Mouse (Mus musculus) kidney, postnatal 14 days (tissue): ENCODE data around the gene Lrrc28.
A peak's percentile ranks its signal among the peaks of the same experiment; 100 is the strongest.

ENCODE experiments used
- DNase-seq: peaks from one replicate; pipeline ENCODE4 v3.0.0; 2022; ENCODE audit warnings: mixed read lengths

Lrrc28 gene

GRCm38 (mm10) chr7:67644291-67644690 lies 777 bp downstream of the Lrrc28 start:
- no peak for DNase-seq

- no peak for DNase-seq
These were observed 2.1 kb downstream of the Lrrc28 start for GRCm38 (mm10) chr7:67642955-67643354.

GRCm38 (mm10) chr7:67639006-67639405 lies 6.1 kb downstream of the Lrrc28 start:
- no peak for DNase-seq

- DNase-seq, result no peak
These were observed 8.9 kb downstream of the Lrrc28 start for GRCm38 (mm10) chr7:67636161-67636560.

- no peak for DNase-seq
These were observed 10.9 kb downstream of the Lrrc28 start for GRCm38 (mm10) chr7:67634210-67634609.

- no peak for DNase-seq
These were observed 12.7 kb downstream of the Lrrc28 start for GRCm38 (mm10) chr7:67632380-67632779.

GRCm38 (mm10) chr7:67630817-67631216 lies 14.3 kb downstream of the Lrrc28 start:
- peak; percentile 86 for DNase-seq

- DNase-seq, result no peak
These were observed 15.4 kb downstream of the Lrrc28 start for GRCm38 (mm10) chr7:67629681-67630080.

- DNase-seq, result no peak
These were observed 18.4 kb downstream of the Lrrc28 start for GRCm38 (mm10) chr7:67626671-67627070.

- no peak for DNase-seq
These were observed 22.9 kb downstream of the Lrrc28 start for GRCm38 (mm10) chr7:67622151-67622550.

GRCm38 (mm10) chr7:67619836-67620235 lies 25.2 kb downstream of the Lrrc28 start:
- DNase-seq, result no peak

- DNase-seq, result no peak
These were observed 26.8 kb downstream of the Lrrc28 start for GRCm38 (mm10) chr7:67618316-67618715.

- no peak for DNase-seq
These were observed 27.4 kb downstream of the Lrrc28 start for GRCm38 (mm10) chr7:67617646-67618045.

- DNase-seq, result no peak
These were observed 28.2 kb downstream of the Lrrc28 start for GRCm38 (mm10) chr7:67616890-67617289.

GRCm38 (mm10) chr7:67614464-67614861 lies 30.6 kb downstream of the Lrrc28 start:
- DNase-seq, result no peak

- peak; percentile 45 for DNase-seq
These were observed 31.1 kb downstream of the Lrrc28 start for GRCm38 (mm10) chr7:67613795-67614463.

GRCm38 (mm10) chr7:67608348-67609024 lies 36.6 kb downstream of the Lrrc28 start:
- no peak for DNase-seq

- DNase-seq, result no peak
These were observed 37.3 kb downstream of the Lrrc28 start for GRCm38 (mm10) chr7:67607669-67608347.

- no peak for DNase-seq
These were observed 38.8 kb downstream of the Lrrc28 start for GRCm38 (mm10) chr7:67606250-67606649.

GRCm38 (mm10) chr7:67605114-67605513 lies 40.0 kb downstream of the Lrrc28 start:
- no peak for DNase-seq

GRCm38 (mm10) chr7:67598050-67598449 lies 47.0 kb downstream of the Lrrc28 start:
- peak; percentile 71 for DNase-seq

GRCm38 (mm10) chr7:67596961-67597360 lies 48.1 kb downstream of the Lrrc28 start:
- DNase-seq, result no peak

GRCm38 (mm10) chr7:67596322-67596721 lies 48.7 kb downstream of the Lrrc28 start:
- DNase-seq, result no peak

GRCm38 (mm10) chr7:67593902-67594301 lies 51.2 kb downstream of the Lrrc28 start:
- DNase-seq, result no peak
